ENCODE assay signal across 36 mouse cellular contexts in genomic region chr12:17357795-17358194, GRCm38 (mm10). TPM values are rescaled to one million over a fixed set of nuclear protein-coding genes. Genes with fewer than 3 reads are reported as not detected.
"Had no signal": no experiment of that assay in that cellular context is flagged by ENCODE, and none has a peak within 500 bp of the region (broad histone marks: within the 10 kb centered on the region; RNA-seq: fewer than 3 reads in every experiment).

No protein-coding gene starts in this region.

- H3K9me3 ChIP-seq: heart, embryonic 10.5 days; heart, embryonic 12.5 days; heart, embryonic 13.5 days; heart, embryonic 15.5 days; hindbrain, embryonic 10.5 days; hindbrain, embryonic 12.5 days; hindbrain, embryonic 13.5 days; hindbrain, embryonic 15.5 days; intestine, embryonic 15.5 days; kidney, embryonic 15.5 days had no signal

- H3K27me3 ChIP-seq: heart, embryonic 12.5 days; heart, embryonic 13.5 days; heart, embryonic 15.5 days; hindbrain, embryonic 12.5 days; hindbrain, embryonic 13.5 days; hindbrain, embryonic 15.5 days; intestine, embryonic 15.5 days; kidney, embryonic 15.5 days had no signal

- H3K4me2 ChIP-seq: heart, embryonic 11.5 days; heart, embryonic 12.5 days; heart, embryonic 13.5 days; heart, embryonic 15.5 days; hindbrain, embryonic 12.5 days; hindbrain, embryonic 13.5 days; hindbrain, embryonic 14.5 days; hindbrain, embryonic 15.5 days; intestine, embryonic 15.5 days; kidney, embryonic 15.5 days had no signal

- H3K27ac ChIP-seq: heart, embryonic 10.5 days; heart, embryonic 13.5 days; heart, embryonic 15.5 days; hindbrain, embryonic 10.5 days; hindbrain, embryonic 12.5 days; hindbrain, embryonic 13.5 days; hindbrain, embryonic 14.5 days; hindbrain, embryonic 15.5 days; hindbrain, postnatal 0 days; intestine, embryonic 15.5 days; kidney, embryonic 15.5 days; kidney, postnatal 0 days; layer of hippocampus, adult 2 months had no signal

- H3K4me3 ChIP-seq: heart, embryonic 10.5 days; heart, embryonic 12.5 days; heart, embryonic 13.5 days; heart, embryonic 15.5 days; hindbrain, embryonic 10.5 days; hindbrain, embryonic 12.5 days; hindbrain, embryonic 13.5 days; hindbrain, embryonic 15.5 days; intestine, embryonic 15.5 days; kidney, embryonic 15.5 days; layer of hippocampus, adult 2 months had no signal

- H3K9ac ChIP-seq: heart, embryonic 12.5 days; heart, embryonic 13.5 days; heart, embryonic 15.5 days; hindbrain, embryonic 12.5 days; hindbrain, embryonic 13.5 days; hindbrain, embryonic 14.5 days; hindbrain, embryonic 15.5 days; intestine, embryonic 15.5 days; kidney, embryonic 15.5 days had no signal

- H3K4me1 ChIP-seq: heart, embryonic 10.5 days; heart, embryonic 12.5 days; heart, embryonic 13.5 days; heart, embryonic 15.5 days; hindbrain, embryonic 15.5 days; intestine, embryonic 15.5 days; kidney, embryonic 15.5 days had no signal

- ATAC-seq: hindbrain, embryonic 16.5 days; hindbrain, postnatal 0 days; inflammation-experienced regulatory T-cells, adult 6 months; intestine, embryonic 15.5 days; intestine, embryonic 16.5 days; intestine, postnatal 0 days had no signal

- DNase-seq: heart, postnatal 10 days; heart, postnatal 14 days; heart, postnatal 36 days; kidney, adult 11 months; kidney, adult 18-20 months; kidney, adult 2 months; kidney, adult 8-10 months; kidney, adult 9 months; kidney, postnatal 10 days; kidney, postnatal 14 days; kidney, postnatal 25 days; kidney, postnatal 36 days; kidney, postnatal 4 days; layer of hippocampus, adult 9-11 months; layer of hippocampus, postnatal 36 days had no signal

RNA-seq across cellular contexts. Expression of gene Atp6v1c2, which starts 28.6 kb away (rescaled TPM):
- total RNA-seq: heart, postnatal 10 days; heart, postnatal 25 days; heart, postnatal 36 days; hematopoietic stem cell, adult 5-6 weeks had no signal
- polyA plus RNA-seq: intestine, postnatal 0 days had no signal
